Mouse (Mus musculus): ENCODE measurements around the gene Knstrn. TPM values are rescaled to one million over a fixed set of nuclear protein-coding genes. Genes with fewer than 3 reads are reported as not detected.

The Knstrn gene
- 21.7 TPM for polyA plus RNA-seq (2014; fragmentation: Illumina TruSeq; extraction: RNeasy Lipid Tissue Mini Kit (QIAGEN cat#74804))

DNA sequence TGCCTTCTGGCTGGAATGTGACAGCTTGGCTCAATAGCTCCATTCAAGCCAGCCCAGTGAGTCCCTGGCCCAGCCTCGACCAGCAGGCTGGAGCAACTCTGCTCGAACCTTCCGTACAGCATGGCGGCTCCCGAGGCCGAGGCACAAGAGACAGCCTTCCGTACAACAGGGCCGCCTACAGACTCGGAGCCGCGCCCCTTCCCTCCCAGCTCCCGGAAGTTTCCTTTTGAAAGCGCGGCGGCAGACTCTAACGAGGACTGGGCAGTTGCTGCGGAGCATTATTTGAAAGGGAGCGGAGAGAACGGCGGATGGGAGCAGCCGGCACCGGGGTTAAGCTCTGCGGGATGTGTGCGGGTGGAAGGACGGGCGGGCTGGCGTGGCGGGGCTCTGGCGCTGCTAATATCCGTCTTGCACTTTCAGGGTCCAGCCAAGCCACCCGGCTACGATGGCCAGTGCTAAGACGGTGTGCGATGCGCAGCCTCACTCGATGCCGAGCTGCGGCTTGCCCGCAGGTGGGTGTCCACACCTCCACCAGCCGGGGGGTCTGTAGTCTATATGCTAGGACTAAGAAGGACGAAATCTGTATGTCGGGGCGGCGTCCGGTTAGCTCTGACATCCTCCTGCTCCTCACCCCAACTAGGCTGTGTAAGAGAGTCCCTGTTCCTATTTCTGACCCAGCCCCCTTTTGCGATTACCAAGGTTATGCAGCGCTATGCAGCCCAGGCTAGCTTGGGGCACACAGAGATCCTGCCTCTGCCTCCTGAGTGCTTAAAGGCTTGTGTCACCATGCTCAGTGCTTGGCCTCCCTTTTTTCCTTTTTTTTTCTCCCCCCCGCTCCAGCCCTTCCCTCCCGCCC, at the start of gene Knstrn:
Gene Knstrn (plus strand): TSS at position 23 of the 856 bp plus-strand sequence.

GRCm38 (mm10) chr2:118772158-118772874, 41.5 kb upstream of the Knstrn start, which contains the start of gene Phgr1:
Gene Phgr1, plus strand, starts transcription at chr2:118772769.

DNA sequence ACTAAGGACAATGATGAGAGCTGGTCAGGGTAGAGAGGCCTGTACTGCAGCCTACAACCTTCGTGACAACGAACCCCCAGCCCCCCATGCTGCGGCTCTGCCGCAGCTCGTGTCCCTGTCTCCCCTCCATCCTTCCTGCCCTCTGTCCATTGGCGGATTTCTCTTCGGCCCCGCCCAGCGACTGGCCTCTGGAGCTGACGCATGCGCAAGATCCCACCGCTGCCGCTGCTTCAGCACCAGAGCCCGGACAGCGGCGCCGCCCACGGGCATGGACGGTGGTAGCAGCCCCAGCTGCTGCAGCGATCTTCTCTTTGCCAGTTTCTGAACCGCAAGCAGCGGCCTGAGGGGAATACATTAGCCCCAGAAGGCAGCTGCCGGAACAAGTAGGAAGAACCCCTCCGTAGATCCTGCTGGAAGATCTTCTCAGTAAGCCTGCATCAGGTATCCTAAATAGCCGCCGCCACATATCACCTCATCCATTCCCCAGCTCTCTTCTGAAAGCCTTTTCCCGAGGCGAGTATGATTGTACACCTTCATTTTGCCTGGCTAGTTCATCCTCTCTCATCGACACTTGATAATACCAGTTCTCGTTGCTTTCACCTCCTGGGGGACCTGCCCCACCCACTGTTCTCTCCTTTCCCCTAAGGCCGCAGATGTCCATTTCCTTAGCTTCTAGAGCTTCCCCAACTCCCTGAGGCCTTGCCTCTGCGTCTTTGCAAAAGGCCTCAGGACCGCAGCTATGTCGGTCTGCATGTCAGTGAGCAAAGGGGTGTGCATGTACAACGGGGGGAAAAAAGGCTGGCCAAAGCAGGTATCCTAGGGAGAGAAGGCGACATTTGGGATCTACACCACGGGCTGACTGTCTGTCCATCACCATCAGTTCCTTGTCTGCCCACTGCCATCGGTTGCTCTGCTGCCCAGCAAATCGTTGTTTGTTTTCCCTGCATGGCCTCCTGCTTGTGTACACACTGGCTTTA, 34.0 kb upstream of the Knstrn start, which contains the start of gene Disp2:
Gene Disp2 (plus strand): TSS at position 216 of the 977 bp plus-strand sequence.

GRCm38 (mm10) chr2:118861454-118862339, 47.9 kb downstream of the Knstrn start, which contains the start of gene Ivd:
Gene Ivd, plus strand, starts transcription at chr2:118861954.

DNA sequence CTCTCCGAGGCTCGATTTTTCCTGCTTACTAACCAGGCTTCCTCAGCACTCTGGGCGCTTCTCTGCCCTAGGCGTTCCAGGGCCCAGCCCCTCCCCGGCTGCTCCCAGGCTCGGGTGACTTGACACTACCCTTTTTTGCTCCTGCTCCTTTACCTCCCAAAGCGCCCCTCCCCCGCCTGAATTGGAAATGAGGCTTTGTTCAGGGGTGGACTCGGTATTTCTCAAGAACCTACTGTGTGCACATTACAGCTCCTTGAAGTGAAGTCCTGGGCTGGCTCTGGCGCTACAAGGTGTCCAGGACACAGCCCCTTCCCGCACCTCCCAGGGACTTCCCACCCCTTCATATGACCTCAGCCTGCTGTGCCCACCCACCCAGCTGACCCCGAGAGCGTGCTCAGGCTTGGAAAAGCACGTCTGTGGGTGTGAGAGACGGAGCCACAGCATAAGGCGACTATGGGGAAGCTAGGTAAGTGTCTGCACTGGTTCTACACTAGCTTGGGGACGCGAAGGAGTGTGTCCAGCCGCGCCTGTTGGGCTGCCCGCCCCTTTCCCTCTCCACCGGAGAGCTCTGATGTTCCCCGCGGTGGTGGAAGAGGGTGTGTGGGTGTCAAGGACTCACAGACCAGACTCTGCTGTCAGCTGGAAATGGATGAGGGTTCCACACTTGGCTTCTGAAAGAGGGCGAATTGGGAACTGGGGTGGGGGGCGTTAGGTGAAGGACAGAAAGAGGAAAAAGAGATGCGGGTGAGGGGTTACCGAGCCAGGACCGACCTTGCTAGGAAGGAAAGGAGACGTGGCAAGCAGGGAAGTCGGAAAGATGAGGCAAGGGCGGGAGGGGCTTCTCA, 86.4 kb downstream of the Knstrn start, which contains the start of gene Bahd1:
Gene Bahd1 (plus strand): TSS at position 397 of the 845 bp plus-strand sequence.

Other genes starting within 250 kb of the Knstrn start
- gene Bub1b, start 215.8 kb upstream of the Knstrn start, polyA plus RNA-seq (2014; fragmentation: Illumina TruSeq; extraction: RNeasy Lipid Tissue Mini Kit (QIAGEN cat#74804)) = 56.9 TPM
- gene Pak6, start 150.7 kb upstream of the Knstrn start, polyA plus RNA-seq (2014; fragmentation: Illumina TruSeq; extraction: RNeasy Lipid Tissue Mini Kit (QIAGEN cat#74804)) = 2.6 TPM
- 4.7 TPM for gene Ankrd63, start 110.0 kb upstream of the Knstrn start, polyA plus RNA-seq (2014; fragmentation: Illumina TruSeq; extraction: RNeasy Lipid Tissue Mini Kit (QIAGEN cat#74804))
- gene Plcb2, start 85.6 kb upstream of the Knstrn start, polyA plus RNA-seq (2014; fragmentation: Illumina TruSeq; extraction: RNeasy Lipid Tissue Mini Kit (QIAGEN cat#74804)) = 0.34 TPM
- gene Inafm2, start 68.2 kb upstream of the Knstrn start, polyA plus RNA-seq (2014; fragmentation: Illumina TruSeq; extraction: RNeasy Lipid Tissue Mini Kit (QIAGEN cat#74804)) = 24.0 TPM
- gene Ccdc9b, start 51.3 kb upstream of the Knstrn start, polyA plus RNA-seq (2014; fragmentation: Illumina TruSeq; extraction: RNeasy Lipid Tissue Mini Kit (QIAGEN cat#74804)) = 1.3 TPM
- not detected for gene Phgr1, start 41.2 kb upstream of the Knstrn start, polyA plus RNA-seq (2014; fragmentation: Illumina TruSeq; extraction: RNeasy Lipid Tissue Mini Kit (QIAGEN cat#74804))
- 0.06 TPM for gene Disp2, start 34.3 kb upstream of the Knstrn start, polyA plus RNA-seq (2014; fragmentation: Illumina TruSeq; extraction: RNeasy Lipid Tissue Mini Kit (QIAGEN cat#74804))
- gene Ivd, start 48.0 kb downstream of the Knstrn start, polyA plus RNA-seq (2014; fragmentation: Illumina TruSeq; extraction: RNeasy Lipid Tissue Mini Kit (QIAGEN cat#74804)) = 20.1 TPM
- gene Bahd1, start 86.4 kb downstream of the Knstrn start, polyA plus RNA-seq (2014; fragmentation: Illumina TruSeq; extraction: RNeasy Lipid Tissue Mini Kit (QIAGEN cat#74804)) = 5.0 TPM
- gene Chst14, start 112.5 kb downstream of the Knstrn start, polyA plus RNA-seq (2014; fragmentation: Illumina TruSeq; extraction: RNeasy Lipid Tissue Mini Kit (QIAGEN cat#74804)) = 5.5 TPM
- gene Ccdc32, start 215.4 kb downstream of the Knstrn start, polyA plus RNA-seq (2014; fragmentation: Illumina TruSeq; extraction: RNeasy Lipid Tissue Mini Kit (QIAGEN cat#74804)) = 11.1 TPM
- 4.7 TPM for gene Rpusd2, start 220.8 kb downstream of the Knstrn start, polyA plus RNA-seq (2014; fragmentation: Illumina TruSeq; extraction: RNeasy Lipid Tissue Mini Kit (QIAGEN cat#74804))
- gene Knl1, start 233.1 kb downstream of the Knstrn start, polyA plus RNA-seq (2014; fragmentation: Illumina TruSeq; extraction: RNeasy Lipid Tissue Mini Kit (QIAGEN cat#74804)) = 29.7 TPM